In genomic region chr3:57303486-57303885, GRCm38 (mm10) we compare ENCODE assay signal across 29 mouse cellular contexts. TPM values are rescaled to one million over a fixed set of nuclear protein-coding genes. Genes with fewer than 3 reads are reported as not detected.
DNase-seq lines count a peak whose midpoint lies in the region; ATAC-seq lines count a peak whose summit lies in the region.
"Had no signal": no experiment of that assay in that cellular context is flagged by ENCODE, and none has a peak within 500 bp of the region (broad histone marks: within the 10 kb centered on the region; RNA-seq: fewer than 3 reads in every experiment).

No protein-coding gene starts in this region.

- no peak overlapping the region for H3K27ac ChIP-seq in heart, embryonic 12.5 days (ENCODE audit: poor library complexity, severe bottlenecking)
- H3K27ac ChIP-seq in embryonic facial prominence, embryonic 13.5 days = peak overlapping the region; percentile 34; the same call in 1 of the 2 replicates
- H3K27ac ChIP-seq: embryonic facial prominence, embryonic 15.5 days; forebrain, embryonic 13.5 days; heart, embryonic 10.5 days; hindbrain, embryonic 10.5 days; hindbrain, postnatal 0 days; intestine, embryonic 15.5 days; limb, embryonic 10.5 days; limb, embryonic 15.5 days; liver, embryonic 14.5 days; macrophage; stomach, embryonic 15.5 days had no signal

- ATAC-seq in heart, embryonic 12.5 days (ENCODE audit: insufficient number of reproducible peaks, low FRiP score) = no peak
- no peak for ATAC-seq in embryonic facial prominence, embryonic 13.5 days (ENCODE audit: insufficient number of reproducible peaks, insufficient read depth, low FRiP score, low TSS enrichment, low read depth)
- ATAC-seq: forebrain, embryonic 13.5 days; hindbrain, postnatal 0 days; intestine, embryonic 15.5 days had no signal

- peak; percentile 30 for DNase-seq in heart, adult 11 months
- peak; percentile 38 for DNase-seq in kidney, adult 9 months
- DNase-seq in kidney, adult 11 months = no peak
- no peak for DNase-seq in left cerebral cortex, adult 11 months (ENCODE audit: low spot score)
- DNase-seq in frontal cortex, postnatal 36 days (ENCODE audit: low spot score in 2 of 2) = no peak
- DNase-seq: adrenal gland, postnatal 10 days; cerebellum, adult 11 months; cerebellum, postnatal 36 days; gastrocnemius, postnatal 14 days; kidney, adult 8-10 months; kidney, postnatal 10 days; layer of hippocampus, postnatal 36 days; lung, adult 2 months; right cerebral cortex, postnatal 25 days had no signal

- no peak overlapping the region for H3K4me3 ChIP-seq in heart, embryonic 12.5 days
- no peak overlapping the region for H3K4me3 ChIP-seq in embryonic facial prominence, embryonic 13.5 days
- H3K4me3 ChIP-seq: embryonic facial prominence, embryonic 15.5 days; forebrain, embryonic 13.5 days; heart, embryonic 10.5 days; hindbrain, embryonic 10.5 days; intestine, embryonic 15.5 days; limb, embryonic 10.5 days; limb, embryonic 15.5 days; stomach, embryonic 15.5 days had no signal

- no peak overlapping the region for H3K9ac ChIP-seq in heart, embryonic 12.5 days
- H3K9ac ChIP-seq in embryonic facial prominence, embryonic 13.5 days = no peak overlapping the region
- H3K9ac ChIP-seq: embryonic facial prominence, embryonic 15.5 days; forebrain, embryonic 13.5 days; intestine, embryonic 15.5 days; limb, embryonic 15.5 days; liver, embryonic 14.5 days; stomach, embryonic 15.5 days had no signal

- H3K9me3 ChIP-seq in heart, embryonic 12.5 days (replicated peaks) = no peaks in the 10 kb centered on the region; the same call in 1 of the 2 replicates
- no peaks in the 10 kb centered on the region for H3K9me3 ChIP-seq in embryonic facial prominence, embryonic 13.5 days
- H3K9me3 ChIP-seq: embryonic facial prominence, embryonic 15.5 days; forebrain, embryonic 13.5 days; heart, embryonic 10.5 days; hindbrain, embryonic 10.5 days; intestine, embryonic 15.5 days; limb, embryonic 10.5 days; limb, embryonic 15.5 days; stomach, embryonic 15.5 days had no signal

- no peaks in the 10 kb centered on the region for H3K27me3 ChIP-seq in heart, embryonic 12.5 days (replicated peaks)
- H3K27me3 ChIP-seq in embryonic facial prominence, embryonic 13.5 days = no peaks in the 10 kb centered on the region
- H3K27me3 ChIP-seq: CH12.LX; embryonic facial prominence, embryonic 15.5 days; forebrain, embryonic 13.5 days; intestine, embryonic 15.5 days; limb, embryonic 15.5 days; Patski; stomach, embryonic 15.5 days had no signal

- whole genome bisulfite sequencing in heart, embryonic 12.5 days = 75% methylated on average over 3 of the region's 3 CpGs
- WGBS in embryonic facial prominence, embryonic 13.5 days = 30% methylated on average over 3 of the region's 3 CpGs

- H3K36me3 ChIP-seq in heart, embryonic 12.5 days = no peaks in the 10 kb centered on the region
- no peaks in the 10 kb centered on the region for H3K36me3 ChIP-seq in embryonic facial prominence, embryonic 13.5 days
- H3K36me3 ChIP-seq: embryonic facial prominence, embryonic 15.5 days; heart, embryonic 10.5 days; hindbrain, embryonic 10.5 days; intestine, embryonic 15.5 days; limb, embryonic 10.5 days; limb, embryonic 15.5 days; stomach, embryonic 15.5 days had no signal

- H3K4me2 ChIP-seq in heart, embryonic 12.5 days = no peak overlapping the region
- H3K4me2 ChIP-seq in embryonic facial prominence, embryonic 13.5 days = no peak overlapping the region
- H3K4me2 ChIP-seq: embryonic facial prominence, embryonic 15.5 days; forebrain, embryonic 13.5 days; intestine, embryonic 15.5 days; limb, embryonic 15.5 days; stomach, embryonic 15.5 days had no signal

- 0 out of 2 replicates have a peak, but pooled peaks cover 3% of the 10 kb centered on the region for H3K4me1 ChIP-seq in heart, embryonic 12.5 days (replicated peaks)
- H3K4me1 ChIP-seq in embryonic facial prominence, embryonic 13.5 days = peaks cover 26% of the 10 kb centered on the region
- H3K4me1 ChIP-seq: forebrain, embryonic 13.5 days; heart, embryonic 10.5 days; intestine, embryonic 15.5 days; stomach, embryonic 15.5 days had no signal

RNA-seq across cellular contexts. Expression of gene Tm4sf1, which starts 1.7 kb away (rescaled TPM):
- polyA plus RNA-seq in heart, embryonic 12.5 days (2016; fragmentation: Nextera tagmentation; extraction: Ambion mirVana) = 166 and 176 TPM in 2 replicates
- polyA plus RNA-seq in embryonic facial prominence, embryonic 13.5 days (2015; fragmentation: Nextera tagmentation; extraction: Ambion mirVana) = 30.1 and 46.6 TPM in 2 replicates
- polyA plus RNA-seq: macrophage had no signal

Comparison
In these comparisons a context has a peak if more than half of its experiments do, and no peak if none do; other contexts are left out.
1. DNase-seq: peak in heart, adult 11 months (single experiment) and kidney, adult 9 months (single experiment); none in kidney, adult 11 months (single experiment), left cerebral cortex, adult 11 months (single experiment) and frontal cortex, postnatal 36 days (0 of 2).